Mouse (Mus musculus) adrenal gland, postnatal 4 days (tissue): ENCODE results near the gene Ccnq. TPM values are rescaled to one million over a fixed set of nuclear protein-coding genes. Genes with fewer than 3 reads are reported as not detected.
A peak's percentile ranks its signal among the peaks of the same experiment; 100 is the strongest.

Source experiments
- DNase-seq, 2 experiments: peaks; one replicate each; pipeline ENCODE4 v3.0.0; 2021 to 2022; ENCODE audit warnings: low spot score in 2 of 2, mixed read lengths in 2 of 2
- long read RNA-seq, 2 experiments: library from polyadenylated mRNA; stranded (forward); transcript quantifications; one replicate each; pipeline ENCODE4 v2.0.0; 2021
- total RNA-seq, 2 experiments: library from RNA; stranded (reverse); gene quantifications; 2 replicates each; pipeline ENCODE4 v1.2.3; 2021

The Ccnq gene
- total RNA-seq, result 10 to 100 TPM; 46.8 to 50.9 TPM
- long read RNA-seq, experiment 1, transcript Ccnq-201 (1 exons, 1,224 nt), result major isoform, 60 of 61 reads
- long read RNA-seq, experiment 1, partial matches to known transcripts, result 0 of 61 reads
- long read RNA-seq, experiment 1, other reads (novel, unspliced or antisense), result 1 of 61 reads
- long read RNA-seq, experiment 2, transcript Ccnq-201 (1 exons, 1,224 nt), result major isoform, 96 of 98 reads
- long read RNA-seq, experiment 2, partial matches to known transcripts, result 0 of 98 reads
- long read RNA-seq, experiment 2, other reads (novel, unspliced or antisense), result 2 of 98 reads

DNA sequence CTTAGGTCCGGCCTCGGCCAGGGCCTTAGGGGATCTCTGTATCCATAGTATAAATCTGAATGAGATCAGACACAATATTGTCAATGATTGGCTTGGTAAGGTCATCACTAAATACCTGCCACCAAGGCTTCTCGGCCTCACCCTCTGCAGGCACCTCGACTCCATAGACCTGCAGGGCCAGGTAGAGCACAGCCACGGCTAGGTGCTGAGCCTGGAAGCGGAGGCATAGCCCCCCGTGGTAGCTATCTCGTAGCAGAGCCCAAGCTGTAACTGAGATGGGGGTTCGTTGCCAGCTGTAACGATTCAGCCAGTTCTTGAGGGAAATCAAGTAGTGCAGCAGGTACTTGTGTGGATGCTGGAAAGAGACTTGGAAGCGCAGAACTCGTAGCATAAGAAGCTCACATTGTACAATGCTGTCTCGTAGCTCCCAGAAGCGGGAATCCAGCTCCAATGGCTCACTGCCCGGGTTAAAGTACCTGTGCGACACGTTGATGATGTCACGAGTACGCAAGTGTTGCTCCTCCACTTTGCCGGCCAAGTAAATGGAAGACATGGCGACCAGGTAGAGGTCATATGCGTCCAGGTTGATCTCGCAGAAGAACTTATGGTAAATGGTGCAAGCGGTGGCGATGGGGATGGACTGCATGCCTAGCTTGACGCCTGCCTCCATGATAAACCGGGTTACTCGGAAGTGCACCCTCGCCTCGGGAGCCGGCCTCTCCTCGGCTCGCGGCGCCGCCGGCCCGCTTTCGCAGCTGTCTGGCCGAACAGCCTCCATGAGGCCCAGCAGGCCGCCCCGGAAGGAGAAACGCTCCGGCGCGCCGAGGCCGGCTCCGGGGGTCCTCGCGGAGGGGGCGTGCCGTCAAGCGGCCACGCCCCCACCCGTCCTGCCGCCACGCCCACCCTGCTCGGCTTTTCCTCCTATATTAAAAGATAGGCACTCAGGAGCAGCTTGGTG, at the start of gene Ccnq:
Ccnq (minus strand) TSS at position 845 of the 958 bp plus-strand sequence.
- DNase-seq, result peak; percentile 57 to 68

DNA sequence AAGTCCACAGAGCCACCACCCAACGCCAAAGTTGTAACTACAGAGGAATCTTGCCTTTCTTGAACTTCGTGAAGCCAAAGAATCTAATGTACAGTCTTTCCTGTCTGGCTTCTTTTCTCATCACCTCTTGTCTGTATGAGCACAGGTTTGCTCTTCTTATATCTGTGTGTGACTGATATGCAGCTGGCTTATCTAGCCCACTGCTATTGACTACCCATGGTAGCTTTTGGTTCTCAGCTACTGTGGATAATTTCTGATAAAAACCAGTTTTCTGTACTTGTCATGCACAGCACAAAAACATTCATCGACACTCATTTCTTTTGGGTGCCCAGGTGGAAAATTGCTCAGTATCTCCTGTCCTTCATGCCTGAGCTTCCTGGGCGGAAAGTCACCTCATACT, 49.6 kb upstream of the Ccnq start:
- DNase-seq, result no peak

DNA sequence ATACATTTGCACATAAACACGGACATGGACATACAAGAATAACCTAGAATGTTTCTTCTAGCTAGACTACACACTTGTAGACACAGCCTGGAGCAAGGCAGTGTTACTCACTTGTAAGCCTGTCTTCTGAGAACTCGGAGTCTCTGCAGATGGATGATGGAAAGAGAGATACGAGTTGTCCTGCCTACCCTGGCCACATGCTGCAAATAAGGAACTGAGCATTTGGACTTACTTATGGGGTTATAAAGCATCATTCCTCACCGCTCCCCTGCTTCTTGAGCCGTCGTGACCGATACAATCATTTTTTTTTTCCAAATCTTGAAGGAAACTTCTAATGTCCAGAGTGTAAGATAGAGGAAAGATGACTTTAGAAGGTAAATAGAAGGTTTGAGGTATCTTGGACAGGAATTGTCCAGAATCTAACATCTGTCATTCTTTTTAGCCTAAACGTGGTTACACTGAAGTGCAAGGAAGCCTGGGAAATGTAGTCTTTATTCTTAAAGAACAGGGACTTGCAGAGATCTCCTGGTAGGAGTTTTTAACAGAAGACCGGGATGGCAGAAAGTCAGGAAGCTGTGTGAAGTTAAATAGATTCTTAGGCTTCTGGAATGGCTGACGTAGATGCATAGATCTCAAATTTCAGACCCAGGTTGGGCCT, 44.7 kb upstream of the Ccnq start:
- DNase-seq, result no peak

DNA sequence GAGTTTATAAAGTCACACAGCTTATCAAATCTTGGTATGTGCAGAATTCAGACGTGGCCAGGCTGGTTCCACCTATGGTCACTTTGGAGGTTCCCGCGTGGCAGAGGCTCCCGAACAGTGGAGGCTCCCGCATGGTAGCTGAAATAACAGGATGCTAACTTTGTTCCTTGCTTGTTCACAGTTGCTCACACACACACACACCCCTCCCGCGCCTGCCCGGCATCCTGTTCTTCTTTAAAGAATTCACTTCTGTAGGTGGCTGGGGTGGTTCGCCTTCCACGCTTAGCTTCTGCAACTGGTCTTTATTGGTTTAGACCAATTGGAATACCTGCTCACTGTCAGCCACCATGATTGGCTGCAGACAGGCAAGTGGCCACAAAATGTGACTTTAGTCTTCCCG, 41.6 kb upstream of the Ccnq start:
- no peak for DNase-seq

DNA sequence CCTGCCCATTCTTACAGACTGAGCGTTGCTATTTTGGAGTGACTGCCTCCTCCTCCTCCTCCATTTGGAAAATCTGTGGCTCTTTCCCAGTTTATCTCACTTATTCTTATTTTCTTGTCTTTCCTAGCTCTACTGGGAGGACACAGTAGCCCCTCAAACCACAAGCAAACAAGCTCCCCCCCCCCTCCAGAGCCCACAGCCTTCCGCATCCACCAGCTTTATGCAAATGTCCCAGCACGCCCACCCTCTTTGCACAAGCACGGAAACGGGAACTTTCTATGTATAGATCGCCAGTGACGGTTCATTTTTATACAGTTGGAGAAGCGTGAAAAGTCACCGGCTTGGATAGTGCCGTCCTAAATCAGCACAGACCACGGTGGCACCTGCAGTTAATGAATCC, 40.9 kb upstream of the Ccnq start:
- DNase-seq, result no peak

DNA sequence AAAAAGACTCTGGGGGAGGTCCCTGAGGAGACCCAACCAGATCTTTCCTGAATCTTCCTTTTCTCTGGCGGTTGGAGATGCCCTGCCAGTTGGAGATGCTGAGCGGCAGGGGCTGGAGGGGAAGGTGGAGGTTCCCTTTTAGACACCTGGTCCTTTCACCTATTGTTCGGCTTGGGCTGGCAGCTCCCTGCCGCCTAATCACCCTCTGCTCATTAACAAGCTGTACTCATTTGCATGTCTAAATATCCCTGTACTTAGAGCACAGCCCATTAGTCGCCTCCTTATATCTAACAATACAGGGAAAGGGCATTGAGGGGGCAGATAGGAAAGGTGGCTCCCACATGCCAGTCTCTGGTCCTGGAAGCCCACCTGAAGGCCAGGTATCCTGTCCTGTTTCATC, 40.5 kb upstream of the Ccnq start:
- DNase-seq, result no peak

DNA sequence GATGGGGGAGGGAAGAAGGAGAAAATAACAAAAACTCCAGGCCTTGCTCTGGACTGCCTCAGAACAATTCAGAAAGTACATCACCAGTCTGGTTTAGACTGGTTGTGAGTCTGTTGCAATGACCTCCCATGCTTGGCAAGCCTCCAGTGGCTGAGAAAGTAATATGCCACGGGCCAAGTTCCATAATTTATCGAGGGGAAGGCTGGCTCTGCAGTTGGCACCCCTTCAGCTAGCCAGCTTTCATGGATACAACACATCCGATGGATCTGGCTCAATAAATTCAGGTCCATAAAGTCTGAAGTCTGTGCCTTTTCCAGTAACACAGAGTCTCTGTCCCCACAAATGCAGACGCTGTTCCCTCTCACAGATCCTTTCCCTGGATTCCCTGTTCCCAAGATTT, 40.1 kb upstream of the Ccnq start:
- peak; percentile 56 to 76 for DNase-seq

DNA sequence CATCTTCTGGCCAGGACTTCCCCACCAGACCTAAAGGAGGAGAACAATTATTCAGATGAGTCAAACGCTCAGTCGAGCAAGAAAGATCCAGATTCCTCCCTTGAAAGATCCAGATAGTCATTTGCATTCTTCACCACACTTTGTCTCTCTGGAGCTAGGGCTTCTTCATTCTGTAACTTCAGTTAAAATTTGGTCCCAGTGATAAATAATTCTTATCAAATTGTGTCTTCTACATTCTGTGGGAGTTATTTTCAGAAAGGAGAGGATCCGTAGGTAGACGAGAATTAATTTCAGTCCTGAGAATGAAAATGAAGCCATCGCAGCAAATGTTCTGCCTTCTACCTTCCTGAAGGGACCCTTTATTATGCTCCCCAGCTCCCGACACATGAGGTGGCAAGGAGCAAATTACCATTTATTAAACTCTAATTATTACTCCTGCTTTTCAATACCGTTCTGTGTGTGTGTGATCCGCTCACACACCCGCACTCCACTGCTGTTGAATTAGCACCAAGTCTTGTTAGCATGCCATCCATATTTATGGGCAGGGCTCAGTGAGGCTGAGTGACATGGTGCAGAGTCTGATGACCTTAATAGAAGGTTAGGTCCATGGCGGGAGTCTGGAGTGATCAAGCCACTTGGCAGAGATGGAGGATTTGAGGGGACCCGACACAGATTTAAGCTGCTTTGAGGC, 38.0 kb upstream of the Ccnq start:
- DNase-seq, result no peak

DNA sequence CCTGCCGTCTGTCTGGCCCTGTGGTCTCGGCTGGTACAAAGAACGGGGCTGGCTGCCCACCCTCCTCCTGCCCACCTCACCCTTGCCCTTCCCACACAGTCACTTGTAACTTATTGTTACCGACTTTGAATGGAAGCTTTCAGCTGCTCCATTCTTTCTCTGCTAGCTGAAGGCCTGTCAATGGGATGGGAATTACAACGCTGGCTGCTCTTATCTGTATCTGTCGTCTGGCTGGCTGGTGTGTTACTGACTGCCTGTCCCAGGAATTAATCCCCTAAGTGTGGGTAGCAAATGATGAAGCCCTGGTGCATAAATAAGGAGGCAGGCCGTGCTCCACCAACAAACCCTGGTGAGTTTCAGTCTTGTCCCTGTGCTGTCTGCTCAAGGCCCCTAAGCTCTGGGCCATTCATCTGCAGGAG, 34.5 kb upstream of the Ccnq start:
- no peak for DNase-seq

DNA sequence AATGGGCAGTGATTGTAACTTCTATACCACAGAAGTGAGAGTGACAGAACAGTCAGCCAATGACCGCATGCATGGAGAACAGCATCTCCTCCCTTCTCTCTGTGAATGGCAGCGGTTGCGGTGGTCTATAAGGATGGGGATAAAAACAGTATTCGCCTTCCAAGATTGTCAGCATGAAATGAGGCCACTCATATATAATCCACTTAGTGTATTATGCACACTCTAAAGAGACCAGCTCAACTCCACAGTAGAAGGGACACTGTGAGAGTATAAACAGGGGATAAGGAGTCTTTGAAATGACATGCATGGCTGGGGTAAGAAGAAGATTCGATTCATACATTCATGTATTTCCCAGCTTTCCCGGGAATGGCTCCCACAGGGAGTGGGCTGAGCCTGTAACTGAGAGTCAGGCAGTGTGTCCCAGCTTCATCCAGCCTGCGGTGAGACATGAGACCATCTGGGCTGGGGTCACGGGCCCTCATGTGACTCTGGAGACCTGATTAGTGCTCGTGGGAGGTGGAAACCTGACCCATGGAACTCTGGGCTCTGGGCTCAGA, 31.3 kb upstream of the Ccnq start:
- DNase-seq, result no peak

DNA sequence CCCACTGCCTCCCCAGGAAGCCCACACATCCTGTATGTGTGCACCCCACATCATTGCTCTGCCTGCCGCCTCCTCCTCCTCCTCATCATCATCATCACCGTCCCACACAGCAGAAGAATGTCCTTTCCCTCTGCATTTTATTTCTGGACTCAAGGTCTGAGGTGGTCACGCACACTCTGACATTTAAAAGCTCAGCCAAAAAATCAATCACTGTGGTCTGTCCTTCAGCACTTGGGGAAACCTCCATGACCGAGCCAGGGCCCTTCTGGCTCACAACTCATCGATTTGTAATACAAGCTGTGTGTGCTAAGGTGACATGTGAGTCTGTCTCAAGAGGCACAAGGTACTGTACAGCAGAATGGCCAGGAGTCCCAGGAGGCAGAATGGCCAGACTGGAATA, 30.8 kb upstream of the Ccnq start:
- peak in 1 of 2 experiments; percentile 22 for DNase-seq

DNA sequence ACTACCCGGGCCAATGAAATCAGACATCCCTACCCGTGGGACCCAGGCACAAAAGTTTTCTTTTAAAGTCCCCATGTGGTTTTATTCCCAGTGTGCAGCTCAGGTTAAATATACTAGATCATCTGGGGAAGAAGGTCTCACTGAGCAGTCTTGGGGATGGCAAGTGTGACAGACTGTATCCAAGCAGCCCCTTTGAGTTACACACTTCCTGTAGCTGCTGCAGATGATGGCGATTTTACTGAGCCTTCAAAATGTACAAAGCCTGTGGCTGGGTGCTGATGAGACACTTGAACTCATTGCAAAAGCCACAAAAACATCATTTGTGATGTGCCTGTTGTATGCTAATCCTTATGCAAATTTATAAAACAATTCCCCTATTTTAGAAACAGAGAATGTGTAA, 29.0 kb upstream of the Ccnq start:
- no peak for DNase-seq

DNA sequence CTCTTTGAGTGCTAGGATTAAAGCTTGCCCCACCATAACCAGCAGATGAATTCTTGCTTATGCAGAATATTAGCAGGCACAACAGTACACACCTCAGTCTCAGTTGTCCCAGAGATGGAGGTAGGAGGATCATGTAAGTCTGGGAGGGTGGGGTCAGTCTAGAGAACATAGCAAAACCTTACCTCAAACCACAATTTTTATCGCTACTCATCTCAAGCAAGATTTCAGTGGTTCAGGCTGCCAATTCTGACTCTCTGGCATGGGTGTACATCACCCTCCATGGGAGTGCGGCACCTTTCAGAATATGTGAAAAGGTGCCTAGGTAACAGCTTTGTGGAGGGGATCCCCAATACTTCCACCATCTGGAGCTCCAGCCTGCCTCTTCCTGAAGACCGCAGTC, 28.5 kb upstream of the Ccnq start:
- no peak for DNase-seq

DNA sequence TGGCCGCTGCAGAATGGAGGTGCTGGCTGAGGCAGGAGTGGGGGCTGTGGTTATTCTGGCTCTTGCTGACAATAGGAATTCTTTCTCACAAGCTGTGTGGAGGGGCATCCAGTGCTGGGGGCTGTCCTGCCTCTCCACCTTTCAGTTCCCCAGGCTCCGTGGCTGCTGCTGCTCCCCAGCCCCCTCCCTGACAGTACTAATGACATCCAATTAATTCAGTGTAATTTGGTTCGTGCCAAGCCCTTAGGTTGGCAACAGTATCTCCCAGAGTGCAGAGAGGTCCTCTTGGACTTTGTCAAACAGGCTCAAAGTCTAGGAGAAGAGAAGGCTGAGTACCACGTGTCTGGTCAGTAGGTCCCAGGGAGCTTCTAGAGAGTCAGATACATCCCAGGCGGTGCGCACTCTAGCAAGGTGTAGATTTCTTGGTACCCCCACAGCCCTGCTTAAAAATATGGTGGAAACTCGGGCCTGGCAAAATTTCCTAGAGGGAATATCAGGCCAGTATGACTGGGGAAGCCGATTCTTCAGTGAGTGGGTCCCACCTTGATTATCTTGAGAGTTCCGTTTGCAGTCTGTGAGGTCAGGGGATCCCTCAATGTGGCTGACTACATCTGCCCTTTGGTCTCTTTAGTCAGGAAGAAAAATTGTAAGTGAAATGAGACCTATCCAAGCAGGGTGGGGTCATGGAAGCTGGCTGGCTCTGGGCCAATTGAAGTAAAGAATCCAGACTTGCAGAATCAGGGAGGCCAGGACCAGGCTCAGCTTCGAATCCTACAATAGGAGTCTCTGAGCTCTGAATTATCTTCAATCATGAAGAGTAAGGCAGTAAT, 26.5 kb upstream of the Ccnq start:
- no peak for DNase-seq

DNA sequence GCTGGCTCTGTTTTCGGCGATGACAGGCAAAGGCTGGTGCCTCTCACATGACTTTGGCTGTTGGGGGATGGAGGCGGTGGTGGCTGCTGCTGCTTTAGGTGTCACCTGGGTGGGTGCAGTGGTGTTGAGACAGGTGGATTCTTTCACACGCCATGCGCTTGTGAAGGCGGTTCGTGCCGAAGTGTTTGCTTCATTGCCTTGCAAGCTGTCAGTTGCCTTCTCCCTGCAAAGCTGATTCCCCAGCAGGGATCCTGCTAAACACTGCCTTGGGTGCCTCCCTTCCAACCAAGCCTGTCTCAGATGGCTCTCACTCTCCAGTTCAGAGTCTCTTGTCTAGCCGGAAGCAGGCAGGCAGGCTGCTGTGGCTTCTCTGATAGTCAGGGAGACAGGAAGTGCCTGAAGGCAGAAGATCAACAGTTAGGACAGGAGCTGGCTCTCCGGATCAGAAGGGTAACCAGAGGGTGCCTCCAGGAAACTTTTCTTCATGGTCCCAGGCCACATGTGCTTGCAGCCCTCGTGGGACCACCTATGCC, 20.3 kb upstream of the Ccnq start:
- no peak for DNase-seq

DNA sequence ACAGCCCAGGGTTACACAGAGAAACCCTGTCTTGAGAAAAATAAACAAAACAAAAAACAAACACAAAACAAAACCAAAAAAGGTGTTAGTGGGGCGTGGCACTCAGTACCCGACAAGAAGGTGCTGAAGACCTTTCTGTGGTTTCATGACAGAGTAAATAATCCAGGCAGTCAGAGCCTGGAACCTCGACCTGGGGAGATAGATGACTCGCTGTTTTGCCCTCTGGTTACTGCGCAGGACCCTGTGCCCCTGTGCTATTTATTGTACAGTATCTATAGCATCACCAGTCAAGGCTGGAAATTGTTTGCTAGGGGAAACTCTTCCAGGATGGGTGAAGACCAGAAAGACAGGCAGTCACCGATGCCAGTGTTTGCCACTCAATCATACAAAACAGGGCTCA, 18.9 kb upstream of the Ccnq start:
- no peak for DNase-seq

DNA sequence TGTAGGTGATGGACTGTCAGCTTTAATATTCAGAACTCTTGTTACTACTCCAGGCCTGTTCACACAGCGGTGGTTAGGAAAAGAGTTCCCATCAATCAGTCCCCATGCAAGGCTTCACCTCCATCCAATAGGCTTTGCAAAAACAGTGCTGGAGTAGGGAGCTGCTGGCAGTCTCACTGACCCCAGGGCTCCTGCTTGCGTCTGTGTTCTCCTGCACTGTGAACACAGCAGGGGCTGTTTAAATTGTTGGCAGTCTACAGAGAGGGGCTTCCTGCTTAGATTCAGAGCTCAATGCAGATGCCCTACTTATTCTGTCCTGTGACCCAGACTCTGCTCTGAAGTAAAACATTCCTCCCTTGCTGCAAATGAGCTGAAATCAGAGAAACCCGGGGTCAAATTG, 17.2 kb upstream of the Ccnq start:
- DNase-seq, result no peak

DNA sequence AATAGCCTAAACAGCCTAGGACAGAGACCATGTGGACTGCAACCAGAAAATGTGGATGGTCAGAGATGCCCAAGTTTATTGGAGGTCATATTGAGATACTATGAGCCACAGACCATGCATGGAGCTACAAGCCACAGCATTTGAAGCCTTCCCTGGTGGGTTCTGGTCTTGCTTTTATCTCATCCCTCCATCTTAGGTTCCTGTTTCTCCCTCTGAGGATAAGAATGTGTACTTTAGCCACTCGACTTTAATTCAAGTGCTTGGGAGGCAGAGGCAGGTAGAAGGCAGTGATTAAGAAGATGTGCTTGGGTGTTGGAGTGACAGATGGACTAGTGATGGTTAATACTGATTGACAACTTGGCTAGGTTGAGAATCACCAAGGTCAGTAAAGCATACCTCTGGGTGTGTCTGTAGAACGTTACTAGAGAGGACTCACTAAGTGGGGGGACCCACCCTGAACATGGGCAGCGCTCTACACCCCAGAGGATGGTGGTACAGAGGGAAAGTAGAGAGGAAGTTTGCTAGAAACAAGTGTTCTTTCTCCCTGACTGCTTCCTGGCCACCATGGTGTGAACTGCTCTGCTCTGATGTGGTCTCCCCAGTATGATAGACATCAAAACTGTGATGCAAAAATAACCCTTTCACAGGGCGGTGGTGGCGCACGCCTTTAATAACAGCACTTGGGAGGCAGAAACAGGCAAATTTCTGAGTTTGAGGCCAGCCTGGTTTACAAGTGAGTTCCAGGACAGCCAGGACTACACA, 14.7 kb upstream of the Ccnq start:
- DNase-seq, result no peak

DNA sequence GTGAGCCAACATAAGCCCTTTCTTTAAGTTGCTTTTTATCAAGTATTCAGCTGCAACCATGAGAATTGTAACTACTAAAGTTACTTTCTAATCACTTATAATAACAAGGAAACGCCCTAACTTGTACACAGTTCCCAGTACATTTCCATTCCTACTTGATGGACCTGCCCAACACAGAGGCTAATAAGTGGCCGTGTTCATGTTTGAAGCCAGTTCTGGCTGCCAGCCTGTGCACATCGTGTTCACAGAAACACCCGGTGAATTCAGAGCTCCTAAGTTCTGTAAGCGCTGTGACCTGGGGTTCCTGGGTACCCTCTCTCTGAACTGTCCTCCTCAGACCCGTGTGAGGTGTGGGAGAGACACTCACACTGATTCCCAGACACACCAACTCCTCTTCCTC, 13.3 kb upstream of the Ccnq start:
- DNase-seq, result no peak
